Mouse (Mus musculus): Measurements from ENCODE around the gene Stk40. TPM values are rescaled to one million over a fixed set of nuclear protein-coding genes. Genes with fewer than 3 reads are reported as not detected.

Stk40 gene
- 27.1 and 28.7 TPM in 2 replicates for polyA plus RNA-seq (2015; fragmentation: Nextera tagmentation; extraction: Ambion mirVana)

GRCm38 (mm10) chr4:126103590-126104068 lies at the start of gene Stk40:
Gene Stk40, plus strand, starts transcription at chr4:126103957.
- peak; percentile 100 for DNase-seq (ENCODE audit: low spot score)
- Histone ChIP-seq H3K27me3 (ENCODE audit: insufficient read depth, low read length) (no peaks in the 10 kb centered on the region), H3K9ac (ENCODE audit: low read depth, low read length) (peak within 1 kb of the TSS; percentile 92), H3K9me3 (replicated peaks; ENCODE audit: low read length) (no peaks in the 10 kb centered on the region), H3K4me2 (ENCODE audit: low read length) (peak within 1 kb of the TSS; percentile 96), H3K4me1 (replicated peaks; ENCODE audit: insufficient read depth, low read length) (peaks cover 39% of the 10 kb centered on the region), H3K27ac (peak within 1 kb of the TSS; percentile 89), H3K4me3 (replicated peaks; ENCODE audit: low read depth, low read length) (peak within 1 kb of the TSS; percentile 97), H3K36me3 (ENCODE audit: insufficient read depth, low read length) (no peaks in the 10 kb centered on the region)
- peak; percentile 80 for TF ChIP-seq CTCF (IDR thresholded peaks at IDR 0.05; ENCODE audit: low read depth)
- peak; percentile 93 for ATAC-seq (replicated peaks; ENCODE audit: low FRiP score, low read depth)
- WGBS = 2% methylated on average over 34 of the region's 34 CpGs

GRCm38 (mm10) chr4:126057207-126058133 lies 46.3 kb upstream of the Stk40 start:
- H3K4me3 ChIP-seq (replicated peaks; ENCODE audit: low read depth, low read length) = peak overlapping the region; percentile 62
- H3K4me2 ChIP-seq (ENCODE audit: low read length) = peak overlapping the region; percentile 87
- H3K9me3 ChIP-seq (replicated peaks; ENCODE audit: low read length) = no peaks in the 10 kb centered on the region
- TF ChIP-seq CTCF (IDR thresholded peaks at IDR 0.05; ENCODE audit: low read depth) = no peak
- peaks cover 6% of the 10 kb centered on the region; the same call in 1 of the 2 replicates for H3K4me1 ChIP-seq (replicated peaks; ENCODE audit: insufficient read depth, low read length)
- peak overlapping the region; percentile 57 for H3K9ac ChIP-seq (ENCODE audit: low read depth, low read length)
- 14% methylated on average over 19 of the region's 19 CpGs for WGBS
- DNase-seq (ENCODE audit: low spot score) = peak; percentile 36
- H3K27me3 ChIP-seq (ENCODE audit: insufficient read depth, low read length) = no peaks in the 10 kb centered on the region
- H3K36me3 ChIP-seq (ENCODE audit: insufficient read depth, low read length) = 0 out of 2 replicates have a peak, but pooled peaks cover 21% of the 10 kb centered on the region
- ATAC-seq (replicated peaks; ENCODE audit: low FRiP score, low read depth) = 0 out of 2 replicates have a peak, but pooled peaks have one; percentile 5
- no peak overlapping the region for H3K27ac ChIP-seq

DNA sequence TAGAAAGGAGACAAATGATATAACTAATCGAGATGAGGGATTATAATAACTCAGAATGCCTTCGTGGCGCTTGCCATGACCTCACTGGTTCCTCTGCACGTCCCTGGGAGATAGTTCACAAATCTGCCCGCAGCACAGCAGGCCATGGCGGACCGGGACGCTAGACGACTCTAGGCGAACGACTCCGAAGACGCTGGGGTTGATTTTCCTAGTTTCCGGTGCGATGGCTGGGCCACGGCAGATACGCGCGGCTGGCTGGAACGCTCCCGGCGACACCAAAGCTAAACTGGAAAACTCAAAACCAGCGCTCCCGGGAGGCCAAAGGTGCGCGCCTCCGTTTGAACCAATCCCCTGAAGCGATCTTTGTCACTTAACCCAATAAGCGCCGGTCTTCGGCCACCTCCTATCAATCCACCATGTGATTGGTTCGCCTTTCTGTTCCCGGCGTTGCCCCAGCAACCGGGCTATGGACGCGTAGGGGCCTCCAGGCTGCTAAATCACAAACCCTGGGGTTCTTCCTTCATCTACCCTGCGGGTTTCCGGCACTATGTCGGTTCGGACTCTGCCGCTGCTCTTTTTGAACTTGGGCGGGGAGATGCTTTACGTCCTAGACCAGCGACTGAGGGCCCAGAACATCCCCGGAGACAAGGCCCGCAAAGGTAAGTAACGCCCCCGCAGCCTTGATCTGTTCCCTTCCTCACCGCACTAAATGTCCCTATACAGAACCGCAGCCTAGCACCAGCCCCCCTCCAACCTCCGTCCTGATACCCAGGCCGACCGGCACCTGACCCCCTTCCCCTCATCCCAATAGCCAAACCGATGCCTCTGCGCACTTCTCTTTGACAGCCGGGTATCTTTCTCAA lies 45.4 kb upstream of the Stk40 start, which contains the start of gene Oscp1:
TSS of gene Oscp1 (plus strand) at position 432 of the 863 bp plus-strand sequence.
- DNase-seq (ENCODE audit: low spot score) (peak; percentile 99), ATAC-seq (replicated peaks; ENCODE audit: low FRiP score, low read depth) (peak; percentile 98)
- H3K4me1 ChIP-seq (replicated peaks; ENCODE audit: insufficient read depth, low read length) = peaks cover 6% of the 10 kb centered on the region; the same call in 1 of the 2 replicates
- H3K9ac ChIP-seq (ENCODE audit: low read depth, low read length) = peak within 1 kb of the TSS; percentile 64
- peak within 1 kb of the TSS; percentile 87 for H3K4me2 ChIP-seq (ENCODE audit: low read length)
- no peaks in the 10 kb centered on the region for H3K27me3 ChIP-seq (ENCODE audit: insufficient read depth, low read length)
- under 1% methylated on average over 57 of the region's 57 CpGs for WGBS
- TF ChIP-seq CTCF (IDR thresholded peaks at IDR 0.05; ENCODE audit: low read depth) = no peak
- no peaks in the 10 kb centered on the region for H3K9me3 ChIP-seq (replicated peaks; ENCODE audit: low read length)
- H3K4me3 ChIP-seq (replicated peaks; ENCODE audit: low read depth, low read length) = peak within 1 kb of the TSS; percentile 62
- H3K27ac ChIP-seq = 0 out of 2 replicates have a peak within 1 kb of the TSS, but pooled peaks have one; percentile 25
- H3K36me3 ChIP-seq (ENCODE audit: insufficient read depth, low read length) = 0 out of 2 replicates have a peak, but pooled peaks cover 18% of the 10 kb centered on the region

GRCm38 (mm10) chr4:126058997-126059362 lies 44.8 kb upstream of the Stk40 start:
- H3K36me3 ChIP-seq (ENCODE audit: insufficient read depth, low read length) = 0 out of 2 replicates have a peak, but pooled peaks cover 16% of the 10 kb centered on the region
- H3K4me2 ChIP-seq (ENCODE audit: low read length) = peak overlapping the region; percentile 87
- no peaks in the 10 kb centered on the region for H3K9me3 ChIP-seq (replicated peaks; ENCODE audit: low read length)
- H3K4me3 ChIP-seq (replicated peaks; ENCODE audit: low read depth, low read length) = peak overlapping the region; percentile 62
- ATAC-seq (replicated peaks; ENCODE audit: low FRiP score, low read depth) (no peak), DNase-seq (ENCODE audit: low spot score) (no peak)
- H3K27ac ChIP-seq = no peak overlapping the region
- peaks cover 6% of the 10 kb centered on the region; the same call in 1 of the 2 replicates for H3K4me1 ChIP-seq (replicated peaks; ENCODE audit: insufficient read depth, low read length)
- H3K9ac ChIP-seq (ENCODE audit: low read depth, low read length) = peak overlapping the region; percentile 64
- H3K27me3 ChIP-seq (ENCODE audit: insufficient read depth, low read length) = no peaks in the 10 kb centered on the region
- WGBS = 33% methylated on average over 9 of the region's 9 CpGs
- TF ChIP-seq CTCF (IDR thresholded peaks at IDR 0.05; ENCODE audit: low read depth) = no peak

DNA sequence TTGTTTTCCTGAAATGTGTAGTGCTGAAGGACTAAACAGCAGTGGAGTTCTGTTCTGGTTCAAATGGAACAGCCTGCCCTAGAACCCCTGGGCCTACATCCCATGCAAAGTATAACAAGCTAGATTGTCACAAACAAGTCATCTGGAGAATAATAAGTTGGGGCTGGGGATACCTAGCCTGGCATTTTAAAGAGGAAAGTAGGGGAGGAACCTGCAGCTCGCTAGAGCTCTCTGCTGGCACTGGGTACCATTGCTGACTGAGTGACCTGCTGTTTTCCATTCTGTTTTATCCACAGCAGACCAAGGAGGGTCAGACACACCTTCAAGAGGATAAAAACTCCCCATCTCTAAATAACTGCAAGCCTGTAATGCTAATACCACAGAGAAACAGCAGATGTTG lies 40.9 kb upstream of the Stk40 start:
- H3K4me2 ChIP-seq (ENCODE audit: low read length) = no peak overlapping the region
- 62% methylated on average over 1 of the region's 1 CpGs for WGBS
- TF ChIP-seq CTCF (IDR thresholded peaks at IDR 0.05; ENCODE audit: low read depth) = no peak
- H3K9me3 ChIP-seq (replicated peaks; ENCODE audit: low read length) = no peaks in the 10 kb centered on the region
- DNase-seq (ENCODE audit: low spot score) (no peak), ATAC-seq (replicated peaks; ENCODE audit: low FRiP score, low read depth) (no peak)
- no peak overlapping the region for H3K9ac ChIP-seq (ENCODE audit: low read depth, low read length)
- no peaks in the 10 kb centered on the region for H3K27me3 ChIP-seq (ENCODE audit: insufficient read depth, low read length)
- H3K4me1 ChIP-seq (replicated peaks; ENCODE audit: insufficient read depth, low read length) = 0 out of 2 replicates have a peak, but pooled peaks cover 3% of the 10 kb centered on the region
- no peaks in the 10 kb centered on the region for H3K36me3 ChIP-seq (ENCODE audit: insufficient read depth, low read length)
- H3K27ac ChIP-seq = no peak overlapping the region
- no peak overlapping the region for H3K4me3 ChIP-seq (replicated peaks; ENCODE audit: low read depth, low read length)
